Mouse (Mus musculus) heart, embryonic 11.5 days (tissue): Measurements from ENCODE around the gene Plcg2. TPM values are rescaled to one million over a fixed set of nuclear protein-coding genes. Genes with fewer than 3 reads are reported as not detected.

Experiments
- ATAC-seq: fragments of 200-750 bp; cut with Nextera tagmentation; replicated peaks from 2 replicates; pipeline ENCODE4 v1.8.0; 2017; ENCODE audit warnings: moderate library complexity; ENCODE audit not compliant: insufficient number of reproducible peaks, low FRiP score, low TSS enrichment
- H3K27ac ChIP-seq: fragments of 300-500 bp; sonication (generic); 2 replicates; pipeline ENCODE4 v1.5.1; 2014; ENCODE audit warnings: mild to moderate bottlenecking, low read depth, low read length
- H3K27me3 ChIP-seq: fragments of 300-500 bp; sonication (generic); 2 replicates; pipeline ENCODE4 v1.6.1; 2014; ENCODE audit warnings: mild to moderate bottlenecking, low read length, mixed read lengths; ENCODE audit not compliant: control insufficient read depth, insufficient read depth
- H3K36me3 ChIP-seq: fragments of 300-500 bp; sonication (generic); 2 replicates; pipeline ENCODE4 v1.6.1; 2014; ENCODE audit warnings: mild to moderate bottlenecking, low read length, moderate library complexity, mixed read lengths; ENCODE audit not compliant: control insufficient read depth, insufficient read depth
- H3K4me1 ChIP-seq: fragments of 300-500 bp; sonication (generic); 2 replicates; pipeline ENCODE4 v1.6.1; 2014; ENCODE audit warnings: low read length; ENCODE audit not compliant: control insufficient read depth, insufficient read depth
- H3K4me2 ChIP-seq: fragments of 300-500 bp; sonication (generic); 2 replicates; pipeline ENCODE4 v1.6.1; 2014; ENCODE audit warnings: mild to moderate bottlenecking, moderate library complexity
- H3K4me3 ChIP-seq: fragments of 300-500 bp; sonication (generic); 2 replicates; pipeline ENCODE4 v1.5.1; 2014; ENCODE audit warnings: low read depth, low read length
- H3K9ac ChIP-seq: fragments of 300-500 bp; sonication (generic); 2 replicates; pipeline ENCODE4 v1.6.1; 2014; ENCODE audit warnings: mild to moderate bottlenecking, low read depth, low read length, moderate library complexity
- H3K9me3 ChIP-seq: fragments of 300-500 bp; sonication (generic); replicated peaks from 2 replicates; pipeline ENCODE4 v1.6.1; 2016; ENCODE audit warnings: low read length; ENCODE audit not compliant: control insufficient read depth
- WGBS: fragments of 180-500 bp; shearing (Covaris S2); extraction: QIAGEN DNeasy Blood & Tissue Kit; methylation state at CpG from one replicate; pipeline ENCODE4 v1.1.7; 2014; ENCODE audit not compliant: insufficient replicate concordance; 5-methylcytosine and 5-hydroxymethylcytosine counted together
- polyA plus RNA-seq: library from polyadenylated mRNA; unstranded; fragments of >200 nt; fragmentation: Nextera tagmentation; extraction: Ambion mirVana; gene quantifications from 2 replicates; pipeline ENCODE4 v1.2.1, GENCODE M21; 2014

The Plcg2 gene
- polyA plus RNA-seq, 1 experiment from 2014 or later = 4.7 TPM

- Histone ChIP-seq H3K4me3 (no peak overlapping the region), H3K27ac (no peak overlapping the region), H3K4me1 (peaks cover 6% of the 10 kb centered on the region; the same call in 1 of the 2 replicates), H3K9me3 (no peaks in the 10 kb centered on the region), H3K4me2 (no peak overlapping the region), H3K36me3 (no peaks in the 10 kb centered on the region), H3K27me3 (no peaks in the 10 kb centered on the region), H3K9ac (no peak overlapping the region)
- no peak for ATAC-seq
- 46% methylated on average over 5 of the region's 5 CpGs for WGBS
Measured at GRCm38 (mm10) chr8:117465250-117465649, 32.8 kb upstream of the Plcg2 start.

GRCm38 (mm10) chr8:117467466-117467865, 30.6 kb upstream of the Plcg2 start:
- Histone ChIP-seq H3K27ac (no peak overlapping the region), H3K36me3 (no peaks in the 10 kb centered on the region), H3K4me3 (no peak overlapping the region), H3K9me3 (no peaks in the 10 kb centered on the region), H3K27me3 (no peaks in the 10 kb centered on the region), H3K9ac (no peak overlapping the region), H3K4me1 (peaks cover 6% of the 10 kb centered on the region; the same call in 1 of the 2 replicates), H3K4me2 (no peak overlapping the region)
- ATAC-seq = no peak
- 76% methylated on average over 10 of the region's 10 CpGs for WGBS

GRCm38 (mm10) chr8:117469431-117470341, 28.4 kb upstream of the Plcg2 start:
- Histone ChIP-seq H3K9ac (peak overlapping the region; percentile 40; the same call in 1 of the 2 replicates), H3K36me3 (no peaks in the 10 kb centered on the region), H3K27me3 (no peaks in the 10 kb centered on the region), H3K9me3 (no peaks in the 10 kb centered on the region), H3K27ac (no peak overlapping the region), H3K4me3 (peak overlapping the region; percentile 16; the same call in 1 of the 2 replicates), H3K4me2 (peak overlapping the region; percentile 53), H3K4me1 (peaks cover 6% of the 10 kb centered on the region; the same call in 1 of the 2 replicates)
- 29% methylated on average over 16 of the region's 16 CpGs for WGBS
- peak; percentile 24; the same call in 1 of the 2 replicates for ATAC-seq

- peak overlapping the region; percentile 53 for H3K4me2 ChIP-seq
- WGBS = 3% methylated on average over 9 of the region's 14 CpGs
- H3K27me3 ChIP-seq = no peaks in the 10 kb centered on the region
- peaks cover 6% of the 10 kb centered on the region; the same call in 1 of the 2 replicates for H3K4me1 ChIP-seq
- peak overlapping the region; percentile 16; the same call in 1 of the 2 replicates for H3K4me3 ChIP-seq
- no peaks in the 10 kb centered on the region for H3K36me3 ChIP-seq
- H3K9ac ChIP-seq = peak overlapping the region; percentile 40; the same call in 1 of the 2 replicates
- ATAC-seq = peak; percentile 78
- H3K9me3 ChIP-seq = no peaks in the 10 kb centered on the region
- H3K27ac ChIP-seq = 0 out of 2 replicates have a peak overlapping the region, but pooled peaks have one; percentile 16
Measured at GRCm38 (mm10) chr8:117470342-117470781, 27.7 kb upstream of the Plcg2 start.

- Histone ChIP-seq H3K4me1 (peaks cover 6% of the 10 kb centered on the region; the same call in 1 of the 2 replicates), H3K9me3 (no peaks in the 10 kb centered on the region), H3K9ac (no peak overlapping the region), H3K27me3 (no peaks in the 10 kb centered on the region), H3K27ac (no peak overlapping the region), H3K4me2 (no peak overlapping the region), H3K36me3 (no peaks in the 10 kb centered on the region), H3K4me3 (no peak overlapping the region)
- ATAC-seq = no peak
- 27% methylated on average over 3 of the region's 3 CpGs for WGBS
Measured at GRCm38 (mm10) chr8:117471174-117471573, 26.9 kb upstream of the Plcg2 start.

- H3K4me3 ChIP-seq = no peak overlapping the region
- peaks cover 6% of the 10 kb centered on the region; the same call in 1 of the 2 replicates for H3K4me1 ChIP-seq
- H3K27ac ChIP-seq = no peak overlapping the region
- H3K27me3 ChIP-seq = no peaks in the 10 kb centered on the region
- H3K9me3 ChIP-seq = no peaks in the 10 kb centered on the region
- WGBS = 69% methylated on average over 9 of the region's 9 CpGs
- ATAC-seq = no peak
- H3K9ac ChIP-seq = no peak overlapping the region
- H3K4me2 ChIP-seq = no peak overlapping the region
- H3K36me3 ChIP-seq = no peaks in the 10 kb centered on the region
Measured at GRCm38 (mm10) chr8:117471655-117472054, 26.4 kb upstream of the Plcg2 start.

- H3K27me3 ChIP-seq = no peaks in the 10 kb centered on the region
- no peak for ATAC-seq
- no peak overlapping the region for H3K4me2 ChIP-seq
- no peaks in the 10 kb centered on the region for H3K9me3 ChIP-seq
- no peak overlapping the region for H3K9ac ChIP-seq
- WGBS = 83% methylated on average over 4 of the region's 4 CpGs
- H3K4me3 ChIP-seq = no peak overlapping the region
- no peaks in the 10 kb centered on the region for H3K36me3 ChIP-seq
- no peak overlapping the region for H3K27ac ChIP-seq
- peaks cover 6% of the 10 kb centered on the region; the same call in 1 of the 2 replicates for H3K4me1 ChIP-seq
Measured at GRCm38 (mm10) chr8:117472332-117472731, 25.8 kb upstream of the Plcg2 start.

- no peak for ATAC-seq
- Histone ChIP-seq H3K4me2 (no peak overlapping the region), H3K9me3 (no peaks in the 10 kb centered on the region), H3K27me3 (no peaks in the 10 kb centered on the region), H3K27ac (no peak overlapping the region), H3K36me3 (no peaks in the 10 kb centered on the region), H3K4me1 (peaks cover 3% of the 10 kb centered on the region; the same call in 1 of the 2 replicates), H3K4me3 (no peak overlapping the region), H3K9ac (no peak overlapping the region)
- WGBS = 3% methylated on average over 5 of the region's 5 CpGs
Measured at GRCm38 (mm10) chr8:117474944-117475343, 23.1 kb upstream of the Plcg2 start.
